Mouse (Mus musculus): Measurements from ENCODE around the gene Olfr619.

Olfr619 gene

DNA sequence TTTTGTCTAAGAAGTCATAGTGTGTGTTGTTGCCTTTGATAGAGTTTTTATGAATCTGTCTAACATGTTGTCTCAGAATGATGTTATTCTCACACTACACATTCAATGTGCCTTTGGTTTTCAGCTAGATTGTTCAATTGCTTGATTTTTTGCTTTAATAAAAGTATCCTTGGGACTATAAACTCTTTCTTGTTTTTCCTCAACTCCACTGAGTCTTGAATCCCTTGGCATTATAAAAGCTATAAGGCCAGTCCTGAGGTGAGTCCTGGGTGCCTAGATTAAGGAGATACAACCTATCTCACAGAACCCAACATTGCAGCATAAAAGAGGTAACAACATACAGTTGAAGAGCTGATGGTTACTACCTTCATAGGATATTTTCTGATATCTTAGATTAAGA, at the start of gene Olfr619:
Gene Olfr619, plus strand, starts transcription at position 301 of the 400 bp plus-strand sequence.
- DNase-seq (ENCODE audit: low read depth, low spot score) = no peak

DNA sequence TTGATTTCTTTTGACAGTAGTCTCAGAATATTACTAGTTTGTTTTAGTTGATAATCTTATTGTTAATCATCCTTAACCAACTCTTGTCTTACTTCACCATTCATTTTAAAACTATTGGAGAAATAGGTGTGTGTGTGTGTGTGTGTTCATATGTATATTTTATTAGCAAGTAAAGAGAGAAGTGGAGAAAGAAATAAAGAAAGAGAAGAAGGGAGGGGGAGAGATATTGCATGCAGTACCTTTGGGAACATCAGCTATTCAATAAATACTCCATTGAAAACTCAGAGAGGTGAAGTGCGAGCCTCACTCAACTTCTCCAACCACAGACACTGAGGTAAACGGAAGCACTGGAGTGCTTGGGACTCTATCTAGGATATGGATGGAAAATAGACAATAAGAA, 44.6 kb upstream of the Olfr619 start, which contains the start of gene Olfr615:
Gene Olfr615, plus strand, starts transcription at position 301 of the 400 bp plus-strand sequence.
- no peak for DNase-seq (ENCODE audit: low read depth, low spot score)

DNA sequence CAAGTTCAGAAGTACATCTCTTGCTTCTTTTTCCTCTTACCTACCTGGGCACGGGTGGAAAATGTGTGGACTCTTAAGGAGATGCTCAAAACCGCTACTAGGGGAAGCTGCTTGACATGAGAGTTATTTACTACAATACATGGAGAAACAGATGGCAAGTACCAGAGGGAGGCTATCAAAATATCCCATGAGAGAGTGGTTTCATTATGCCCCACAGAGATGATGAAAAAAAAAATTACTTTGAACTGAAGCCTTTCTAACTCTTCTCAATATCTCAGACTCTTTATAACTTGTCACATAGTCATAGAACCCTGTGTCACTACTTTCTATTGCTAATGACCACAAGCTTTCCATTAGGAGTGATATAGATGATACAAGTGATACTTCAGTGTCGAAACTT, 31.3 kb upstream of the Olfr619 start, which contains the start of gene Olfr616:
Gene Olfr616, minus strand, starts transcription at position 101 of the 400 bp plus-strand sequence.
- DNase-seq (ENCODE audit: low read depth, low spot score) = no peak

DNA sequence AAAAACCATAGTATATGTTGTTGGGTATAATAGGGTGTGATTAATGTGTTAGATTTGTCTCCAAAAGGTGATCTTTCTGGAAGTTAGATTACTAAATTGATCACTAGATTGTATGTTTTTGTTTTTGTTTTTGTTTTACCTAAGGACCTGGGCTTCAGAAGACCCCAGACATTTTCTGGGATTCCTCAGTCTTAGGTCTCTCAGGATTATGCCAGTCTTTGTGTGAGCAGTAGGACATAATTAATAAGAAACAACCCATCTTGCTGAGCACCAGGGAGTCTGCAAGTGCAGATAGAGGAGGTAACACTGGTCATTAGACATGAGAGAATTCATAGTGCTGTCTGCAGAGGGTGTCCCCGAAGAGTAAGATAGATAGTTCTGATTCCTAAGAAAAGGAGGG, 27.6 kb upstream of the Olfr619 start, which contains the start of gene Olfr617:
Gene Olfr617, plus strand, starts transcription at position 301 of the 400 bp plus-strand sequence.
- no peak for DNase-seq (ENCODE audit: low read depth, low spot score)

DNA sequence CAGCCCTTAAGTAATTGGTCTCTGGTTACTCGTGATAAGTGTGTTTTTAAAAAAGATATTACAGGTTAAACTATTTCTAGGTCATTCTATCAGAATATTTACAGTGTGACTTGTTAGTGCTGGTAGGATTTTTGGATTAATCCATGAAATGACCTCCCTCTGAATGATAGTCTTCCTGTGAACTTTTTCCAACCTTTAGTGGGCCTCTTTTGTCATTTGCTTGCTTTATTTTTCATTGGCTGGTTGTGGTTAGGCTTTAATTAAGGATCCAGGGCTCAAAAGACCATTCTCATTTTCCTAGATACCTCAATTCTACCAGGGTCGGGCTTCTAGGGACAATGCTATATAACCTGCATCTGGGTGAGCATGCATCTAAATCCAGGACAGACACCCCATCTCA, 10.6 kb upstream of the Olfr619 start, which contains the start of gene Olfr618:
Gene Olfr618, plus strand, starts transcription at position 301 of the 400 bp plus-strand sequence.
- DNase-seq (ENCODE audit: low read depth, low spot score) = no peak

DNA sequence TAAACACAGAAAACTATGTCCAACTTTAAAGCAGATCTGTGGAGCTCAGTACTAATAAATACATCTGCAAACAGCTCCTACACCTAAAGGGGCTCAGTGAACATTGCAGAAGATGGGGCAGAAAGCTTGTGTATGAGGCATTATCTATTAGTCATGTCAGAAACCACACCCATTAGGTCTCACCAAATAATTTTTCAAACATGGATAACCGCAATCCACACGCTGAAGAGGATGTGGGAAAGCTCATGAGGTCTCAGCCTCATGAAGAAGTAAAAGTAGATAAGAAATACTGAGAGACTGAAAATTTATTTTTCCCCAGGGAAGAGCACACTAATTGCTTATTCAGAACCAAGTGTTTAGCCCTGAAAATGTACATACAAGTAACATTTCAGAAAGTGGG, 7.0 kb downstream of the Olfr619 start:
- DNase-seq (ENCODE audit: low read depth, low spot score) = no peak

DNA sequence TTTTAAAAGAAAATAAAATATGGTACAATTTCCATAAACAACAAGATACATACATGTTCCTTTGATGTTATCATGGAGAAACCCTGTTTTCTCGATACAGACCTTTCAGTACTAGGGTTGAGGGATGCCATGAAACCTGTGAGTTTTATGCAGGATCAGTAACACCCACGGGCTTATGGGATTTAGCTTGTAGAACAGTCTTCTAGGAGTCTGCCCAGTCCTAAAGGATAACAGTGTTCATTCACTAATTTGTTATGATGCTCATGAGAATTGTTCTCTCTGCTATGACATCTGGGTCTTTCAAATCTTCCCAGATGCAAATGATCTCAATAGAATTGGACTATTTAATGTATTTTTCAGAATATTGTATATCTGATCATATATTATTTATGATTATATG, 12.1 kb downstream of the Olfr619 start, which contains the start of gene Olfr620:
Gene Olfr620, minus strand, starts transcription at position 101 of the 400 bp plus-strand sequence.
- no peak for DNase-seq (ENCODE audit: low read depth, low spot score)

DNA sequence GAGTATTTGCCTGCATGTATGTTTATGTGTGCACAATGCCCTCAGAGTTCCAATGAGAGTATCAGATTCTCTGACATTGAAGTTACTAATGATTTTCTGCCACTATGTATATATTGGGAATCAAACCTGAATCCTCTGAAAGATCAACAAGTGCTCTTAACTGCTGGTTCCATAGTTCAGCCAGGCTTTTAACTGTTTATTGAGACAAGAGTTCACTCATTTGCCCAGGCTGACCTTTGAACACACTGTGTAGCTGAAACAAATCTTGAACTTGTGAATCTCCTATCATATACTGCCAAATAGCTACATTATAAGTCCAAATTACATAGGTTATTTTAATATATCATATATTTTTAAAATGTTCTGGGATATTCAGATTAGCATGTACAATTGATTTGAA, 36.4 kb downstream of the Olfr619 start:
- no peak for DNase-seq (ENCODE audit: low read depth, low spot score)

DNA sequence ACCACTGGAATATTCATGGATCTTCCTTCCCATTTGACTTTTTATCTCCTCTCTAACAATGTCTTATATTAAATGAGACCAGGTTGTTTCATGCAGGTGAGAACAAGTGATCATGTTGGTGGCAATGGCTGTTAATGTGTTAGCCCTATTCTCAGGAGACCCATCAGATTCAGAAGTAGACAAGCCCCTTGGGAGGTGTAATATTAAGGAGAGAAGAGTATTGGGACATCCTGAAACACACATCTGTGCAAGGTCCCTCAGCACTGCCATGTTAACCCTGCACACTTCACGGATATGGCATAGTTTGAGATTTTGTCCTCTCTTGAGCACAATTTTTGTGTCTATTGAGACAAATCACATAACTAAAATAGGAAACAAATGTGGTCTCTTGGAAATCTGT, 42.2 kb downstream of the Olfr619 start, which contains the start of gene Olfr622:
Gene Olfr622, minus strand, starts transcription at position 101 of the 400 bp plus-strand sequence.
- no peak for DNase-seq (ENCODE audit: low read depth, low spot score)

DNA sequence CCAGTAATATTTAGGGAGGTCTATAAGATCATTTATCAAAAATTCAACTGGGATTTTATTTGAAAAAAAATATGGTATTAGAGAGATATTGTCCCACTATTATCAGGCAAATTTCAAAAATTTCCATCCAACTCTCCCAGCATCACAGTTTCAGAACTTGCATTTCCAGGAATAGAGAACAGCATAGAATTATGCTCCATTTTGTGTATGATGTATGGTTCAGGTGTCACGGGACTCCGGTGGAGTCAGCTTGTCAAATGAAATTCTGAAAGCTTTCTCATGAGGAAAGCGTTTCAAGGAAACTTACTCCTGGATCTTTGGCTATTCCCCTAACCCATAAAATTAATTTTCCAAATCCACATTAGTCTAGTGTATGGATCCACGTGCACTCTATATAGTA, 43.7 kb downstream of the Olfr619 start:
- no peak for DNase-seq (ENCODE audit: low read depth, low spot score)
